2 mouse cellular contexts compared by ENCODE assay signal in the genomic region with DNA sequence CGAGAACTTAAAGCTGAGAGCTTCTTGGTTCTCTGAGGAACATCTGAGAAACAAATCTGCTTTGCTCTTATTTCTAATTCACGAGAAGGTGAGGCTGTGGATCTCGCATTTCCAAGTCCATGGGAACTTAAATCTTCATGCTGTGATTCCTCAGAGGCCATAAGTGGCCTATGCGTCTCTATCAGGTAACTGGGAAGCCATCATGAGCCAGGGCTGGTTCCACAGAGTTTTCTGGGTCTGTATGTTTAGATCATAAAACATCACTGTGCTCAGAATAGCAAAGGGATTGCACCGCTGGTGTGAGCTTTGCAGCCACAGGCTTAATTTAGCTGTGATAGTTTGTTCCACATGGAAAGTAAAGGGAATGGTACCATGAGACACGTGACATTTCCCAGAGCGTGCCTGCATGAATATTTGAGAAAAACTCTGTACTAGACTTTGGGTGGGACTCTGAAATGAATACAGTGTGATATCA.
DNase-seq lines count a peak whose midpoint lies in the region; ATAC-seq lines count a peak whose summit lies in the region.

TSS of gene Olfr1274-ps (plus strand) at position 51 of the 475 bp plus-strand sequence.

- DNase-seq in heart, adult 11 months = peak; percentile 69

- ATAC-seq in frontal cortex, adult (ENCODE audit: low TSS enrichment) = peak; percentile 83
